Mouse (Mus musculus) brain, adult 2 months (tissue): ENCODE data around the gene Gm37240.
A peak's percentile ranks its signal among the peaks of the same experiment; 100 is the strongest.

Source experiments
- DNase-seq: peaks from one replicate; pipeline ENCODE4 v3.0.0; 2011; ENCODE audit warnings: low read depth, low spot score

Gm37240 gene

DNA sequence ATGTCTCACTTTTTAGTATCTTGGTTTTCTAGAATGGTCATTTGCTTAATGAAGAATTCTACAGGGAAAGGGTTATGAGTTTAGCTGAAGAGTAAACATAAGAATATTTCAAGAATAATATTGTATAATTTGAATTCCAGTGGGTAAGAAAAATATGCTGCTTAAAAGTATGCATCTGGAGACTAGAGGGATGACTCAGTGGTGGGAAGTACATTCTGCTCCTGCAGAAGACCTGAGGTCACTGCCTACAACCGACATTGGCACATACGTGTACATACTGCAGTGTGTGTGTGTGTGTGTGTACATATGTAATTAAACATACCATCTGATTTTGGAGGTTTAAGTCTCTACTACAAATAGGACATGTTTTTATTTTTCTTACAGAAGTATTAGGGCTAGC lies 251.7 kb downstream of the Gm37240 start:
- DNase-seq, result no peak

GRCm38 (mm10) chr3:85635126-85635419 lies 252.2 kb downstream of the Gm37240 start:
- no peak for DNase-seq

GRCm38 (mm10) chr3:85634389-85635125 lies 252.8 kb downstream of the Gm37240 start:
- peak; percentile 75 for DNase-seq

DNA sequence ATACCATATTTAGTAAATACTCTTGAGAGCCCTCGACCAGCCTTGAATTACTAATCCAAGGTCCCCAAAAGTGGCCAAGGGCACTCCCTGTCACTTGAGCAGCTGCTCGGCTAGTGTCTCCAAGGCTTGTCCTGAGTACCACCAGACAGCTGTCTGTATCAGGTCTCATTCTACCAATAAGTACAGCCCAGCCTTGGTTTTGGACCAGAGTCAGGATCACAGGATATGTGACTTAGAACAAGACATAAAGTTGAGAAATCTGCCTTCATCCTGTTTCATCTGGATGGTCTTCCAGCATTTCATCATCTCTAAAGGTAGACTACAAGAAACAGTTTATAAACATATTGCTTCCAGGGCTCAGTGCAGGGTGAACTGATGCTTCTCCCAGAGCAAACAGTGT lies 253.6 kb downstream of the Gm37240 start:
- DNase-seq, result no peak

DNA sequence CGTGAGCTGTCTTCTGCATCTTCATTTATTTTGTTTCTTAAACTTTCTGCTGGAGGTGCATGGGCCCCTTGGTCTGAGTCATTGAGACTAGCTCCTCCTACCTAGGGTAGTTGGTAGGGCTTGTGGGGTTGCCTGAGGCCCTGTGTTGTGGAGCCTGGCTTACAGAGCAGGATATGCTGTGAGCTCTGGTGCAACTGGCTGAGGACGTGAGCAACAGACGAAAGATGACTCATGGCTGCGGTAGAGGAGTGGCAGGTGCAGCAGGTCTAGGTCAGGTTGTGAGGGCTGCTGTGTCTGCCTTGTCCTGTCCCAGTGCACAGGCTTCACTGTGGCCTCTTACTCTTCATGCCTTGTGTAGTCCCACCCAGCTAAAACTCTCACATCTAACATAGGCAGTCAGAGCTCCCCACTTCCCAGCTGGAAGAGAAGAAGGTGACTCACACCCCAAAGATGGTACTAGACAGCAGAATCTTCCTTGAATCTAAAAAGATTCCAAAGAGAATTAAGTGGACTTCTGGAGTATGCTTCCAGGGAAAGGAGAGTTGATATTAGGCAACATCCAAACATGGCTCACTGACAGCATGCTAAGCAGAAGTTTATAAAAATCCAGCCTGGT lies 257.3 kb downstream of the Gm37240 start:
- DNase-seq, result peak; percentile 69

- no peak for DNase-seq
These were observed 267.6 kb downstream of the Gm37240 start for GRCm38 (mm10) chr3:85619751-85620150.

DNA sequence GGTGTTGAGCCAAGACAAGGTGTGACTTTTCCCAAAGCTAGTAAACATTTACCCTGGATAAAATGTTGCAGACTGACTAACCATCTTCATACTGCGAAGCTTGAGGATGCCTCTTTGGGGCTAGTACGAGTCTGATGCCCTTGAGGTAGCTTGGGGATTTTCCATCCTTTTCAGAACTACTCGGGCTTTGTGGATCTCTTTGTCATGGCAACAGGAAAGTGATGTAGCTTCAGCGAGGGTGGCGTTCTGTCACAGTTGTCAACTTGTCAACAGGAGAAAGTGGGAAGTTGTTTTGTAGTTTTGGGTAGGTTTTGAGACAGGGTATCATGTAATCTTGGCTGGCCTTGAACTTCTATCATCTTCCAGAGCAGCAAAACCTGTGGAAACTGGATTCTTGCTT lies 268.0 kb downstream of the Gm37240 start:
- DNase-seq, result peak; percentile 61

DNA sequence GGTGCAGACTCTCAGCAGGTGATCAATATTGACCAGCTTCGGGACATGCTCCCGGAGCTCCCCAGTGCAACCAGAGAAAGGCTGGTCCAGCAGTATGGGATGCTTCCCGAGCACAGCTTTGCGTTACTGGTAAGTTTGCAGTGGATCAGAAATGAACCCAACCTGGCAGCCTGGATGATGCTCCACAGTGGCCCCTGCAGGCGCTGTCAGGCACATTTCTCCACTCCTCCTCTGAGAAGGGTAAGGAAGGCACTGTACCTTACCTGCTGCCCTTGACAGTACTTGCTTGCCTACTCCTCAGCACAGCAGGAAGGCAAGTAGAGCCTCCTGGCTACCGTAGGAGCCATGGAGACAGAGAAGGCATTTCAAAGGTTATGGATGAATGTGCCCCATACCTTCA lies 268.4 kb downstream of the Gm37240 start:
- peak; percentile 61 for DNase-seq

DNA sequence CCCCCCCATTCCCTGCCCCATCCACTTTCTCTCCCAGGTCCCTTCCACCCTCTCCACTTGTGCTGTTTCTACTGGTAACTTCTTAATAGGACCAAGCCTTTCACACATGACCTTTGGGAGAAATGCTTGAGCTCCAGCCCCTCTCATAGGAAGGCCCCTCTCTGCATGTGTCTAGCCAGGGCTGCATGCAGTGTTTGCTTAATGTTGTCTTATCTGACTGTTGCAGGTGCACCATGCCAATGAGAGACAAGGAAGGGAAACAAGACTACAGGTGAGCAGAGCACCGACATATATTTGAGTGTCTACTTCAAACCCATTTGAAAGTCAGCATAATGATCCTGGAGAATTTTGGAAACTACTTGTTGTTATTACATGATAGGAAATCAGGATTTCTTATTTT lies 270.9 kb downstream of the Gm37240 start:
- DNase-seq, result no peak

- no peak for DNase-seq
These were observed 279.6 kb downstream of the Gm37240 start for GRCm38 (mm10) chr3:85607753-85608152.

GRCm38 (mm10) chr3:85606912-85607311 lies 280.4 kb downstream of the Gm37240 start:
- no peak for DNase-seq

DNA sequence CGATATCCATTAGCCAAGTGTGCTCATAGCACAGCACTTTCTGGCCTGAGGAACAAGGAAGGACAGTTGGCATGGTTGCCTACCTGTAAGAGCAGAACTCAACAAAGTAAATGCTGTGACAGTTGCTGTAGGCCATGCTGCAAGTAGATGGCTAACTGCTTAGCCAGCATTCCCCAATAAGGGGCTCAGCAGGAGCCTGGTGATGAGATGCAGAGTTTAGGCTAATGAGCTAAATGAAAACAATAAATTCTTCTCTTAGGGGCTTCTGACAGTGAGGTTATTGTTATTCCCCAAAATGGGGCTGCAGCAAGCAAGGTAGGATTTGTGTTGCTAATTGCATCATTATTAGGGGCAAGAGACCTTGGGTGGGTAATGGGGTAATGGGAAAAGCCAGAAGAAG lies 283.5 kb downstream of the Gm37240 start:
- no peak for DNase-seq

DNA sequence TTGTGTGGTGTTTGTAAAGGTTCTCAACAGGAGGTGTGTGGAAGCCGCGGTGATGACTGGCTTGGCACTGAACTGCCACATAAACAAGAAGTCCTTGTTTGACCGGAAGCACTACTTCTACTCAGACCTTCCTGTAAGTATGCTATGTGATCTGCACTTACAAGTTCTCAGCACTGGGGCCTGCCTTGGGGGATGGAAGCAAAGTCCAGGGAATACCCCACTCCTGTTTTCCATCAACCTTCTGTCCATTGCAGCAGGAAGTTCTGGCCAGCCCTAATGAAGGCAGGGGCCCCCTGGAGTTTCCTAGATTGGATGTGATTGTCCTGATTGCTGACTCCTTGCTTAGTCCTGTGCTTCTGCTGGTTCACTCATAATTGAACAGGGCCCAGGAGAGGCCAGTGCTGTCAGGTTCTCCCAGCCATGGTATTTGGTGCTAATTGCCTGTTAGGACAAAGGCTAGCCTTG lies 285.4 kb downstream of the Gm37240 start:
- DNase-seq, result peak; percentile 28

DNA sequence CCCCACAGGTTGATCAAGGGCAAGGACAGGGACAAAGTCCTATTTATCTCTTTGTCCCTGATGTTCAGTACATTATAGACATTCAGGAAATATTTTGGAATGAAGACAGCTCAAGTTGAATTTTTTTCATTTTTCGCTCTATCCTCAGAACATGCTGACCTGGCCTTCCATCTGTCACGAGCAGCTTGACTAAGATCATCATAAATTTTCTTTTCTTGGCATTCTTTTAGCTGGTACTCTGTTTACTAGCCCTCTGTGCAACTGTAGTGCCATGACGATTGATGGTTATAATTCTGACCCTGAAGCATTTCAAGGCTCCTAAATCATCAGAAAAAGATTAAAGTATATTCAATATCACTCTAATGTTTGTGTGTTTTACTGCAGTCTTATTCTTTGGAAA lies 287.8 kb downstream of the Gm37240 start:
- peak; percentile 74 for DNase-seq

- DNase-seq, result no peak
These were observed 292.9 kb downstream of the Gm37240 start for GRCm38 (mm10) chr3:85594452-85594851.

DNA sequence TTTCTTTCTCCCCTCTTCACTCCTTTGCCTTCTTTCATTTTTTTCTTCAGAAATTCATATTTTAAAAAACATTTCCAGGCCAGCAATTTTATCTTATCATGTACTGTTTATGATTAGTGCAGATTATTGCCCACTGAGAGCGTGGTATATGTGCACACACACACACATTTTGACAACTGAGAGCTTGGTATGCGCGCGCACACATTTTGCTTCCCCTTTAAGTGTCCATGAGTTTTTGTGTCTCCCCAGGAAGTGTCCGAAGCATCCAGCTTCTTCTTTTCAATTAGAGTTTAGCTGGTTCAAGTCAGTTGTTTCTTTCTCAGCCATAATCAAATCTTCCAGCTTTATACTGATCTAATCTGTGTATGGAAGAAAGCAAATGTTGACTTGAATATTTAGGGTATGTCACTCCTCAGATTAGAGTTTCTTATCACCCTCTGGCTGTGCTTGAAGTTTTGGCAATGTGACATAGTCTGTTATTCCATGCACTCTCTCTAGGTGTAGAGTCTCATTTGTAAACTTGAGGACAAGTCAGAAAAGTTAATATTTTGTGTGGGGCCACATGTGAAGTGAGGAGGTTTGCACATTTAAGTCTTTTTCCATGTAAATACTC lies 294.6 kb downstream of the Gm37240 start:
- no peak for DNase-seq

GRCm38 (mm10) chr3:85592067-85592466 lies 295.3 kb downstream of the Gm37240 start:
- DNase-seq, result peak; percentile 63

DNA sequence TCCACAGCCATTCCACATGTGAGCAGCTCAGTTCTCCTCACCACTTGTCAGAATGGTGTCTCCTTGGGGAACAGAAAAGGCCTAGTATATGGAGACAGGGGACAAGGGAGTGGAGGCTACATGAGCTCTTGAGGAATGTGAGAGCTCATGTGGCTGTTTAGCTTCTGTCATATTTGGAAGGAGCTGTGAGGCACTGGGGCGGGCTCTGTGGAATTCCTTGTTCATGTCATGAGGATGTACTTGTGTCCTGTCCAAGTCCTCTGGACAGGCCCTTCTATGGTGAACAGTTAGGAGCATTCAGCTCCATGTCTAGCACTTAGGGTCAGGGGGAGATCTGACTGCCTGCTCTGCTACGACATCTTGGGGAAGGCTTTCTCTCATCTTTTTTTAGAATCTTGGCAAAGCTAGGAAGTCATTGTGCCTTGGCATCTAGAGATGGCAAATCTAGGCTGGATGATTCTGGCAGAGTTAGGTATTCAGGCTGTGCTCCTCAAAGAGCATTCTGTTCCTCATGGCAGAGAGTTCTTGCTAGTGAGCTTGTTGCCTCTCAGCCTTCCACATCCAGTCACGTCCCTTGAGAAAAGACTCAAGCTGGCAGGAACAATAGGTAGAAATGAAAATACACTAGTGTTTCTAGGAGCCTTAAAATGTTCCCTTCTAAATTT lies 297.1 kb downstream of the Gm37240 start:
- peak; percentile 90 for DNase-seq

GRCm38 (mm10) chr3:85588701-85589100 lies 298.6 kb downstream of the Gm37240 start:
- no peak for DNase-seq

- no peak for DNase-seq
These were observed 302.4 kb downstream of the Gm37240 start for GRCm38 (mm10) chr3:85584966-85585365.

GRCm38 (mm10) chr3:85583194-85583593 lies 304.1 kb downstream of the Gm37240 start:
- peak; percentile 67 for DNase-seq

DNA sequence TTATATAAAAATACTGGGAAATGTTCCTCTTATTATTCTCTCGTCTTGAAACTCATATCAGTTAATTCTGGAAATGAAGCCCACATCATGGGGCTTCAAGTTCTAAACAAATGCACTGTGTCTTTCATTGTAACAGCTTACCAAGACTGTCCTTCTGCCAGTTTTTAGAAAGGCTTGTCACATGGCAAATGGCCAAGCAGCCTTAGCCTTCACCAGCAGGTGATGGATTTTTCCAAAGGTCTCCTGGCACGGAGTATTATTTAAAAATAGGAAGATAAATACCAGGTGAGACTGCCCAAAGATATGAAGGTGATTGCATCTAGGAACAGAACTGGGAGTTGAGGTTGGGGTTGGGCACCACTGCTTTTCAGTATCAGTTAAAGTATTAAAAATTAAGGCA lies 304.6 kb downstream of the Gm37240 start:
- DNase-seq, result peak; percentile 79
